Mouse (Mus musculus) lung, postnatal 36 days (tissue): ENCODE measurements at regions not wholly inside any gene's neighbourhood (a gene's known extent, or its start where the extent isn't known, plus 50 kb on each side); places are given as distances from the start of the nearest gene placed in this dataset.

Source experiments
- DNase-seq: peaks from one replicate; pipeline ENCODE4 v3.0.0; 2022; ENCODE audit warnings: mixed read lengths

- DNase-seq: no peak
These were observed 856.0 kb upstream of the Nectin3 start for GRCm38 (mm10) chr16:47354279-47354678.

DNA sequence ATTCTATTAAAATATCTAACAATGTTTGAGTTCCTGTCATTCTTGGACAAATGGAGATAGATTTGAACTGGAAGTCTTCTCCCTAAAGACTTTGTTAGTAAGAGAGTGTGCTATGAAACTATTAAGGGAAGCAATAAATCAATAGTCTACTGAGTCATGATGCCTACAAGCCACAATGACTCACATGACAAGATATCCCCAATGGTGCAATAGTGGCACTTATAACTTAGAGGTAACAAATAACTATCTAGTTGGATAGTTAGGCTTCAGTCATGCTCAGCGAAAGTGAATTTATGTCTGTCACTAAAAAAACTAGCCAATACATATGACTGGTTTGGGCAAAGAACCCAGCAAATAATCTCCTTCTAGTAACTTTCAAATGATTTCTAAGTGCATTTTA lies 889.1 kb upstream of the Dppa4 start:
- DNase-seq: no peak

GRCm38 (mm10) chr16:47407067-47407466 lies 876.5 kb upstream of the Dppa4 start:
- DNase-seq: no peak

DNA sequence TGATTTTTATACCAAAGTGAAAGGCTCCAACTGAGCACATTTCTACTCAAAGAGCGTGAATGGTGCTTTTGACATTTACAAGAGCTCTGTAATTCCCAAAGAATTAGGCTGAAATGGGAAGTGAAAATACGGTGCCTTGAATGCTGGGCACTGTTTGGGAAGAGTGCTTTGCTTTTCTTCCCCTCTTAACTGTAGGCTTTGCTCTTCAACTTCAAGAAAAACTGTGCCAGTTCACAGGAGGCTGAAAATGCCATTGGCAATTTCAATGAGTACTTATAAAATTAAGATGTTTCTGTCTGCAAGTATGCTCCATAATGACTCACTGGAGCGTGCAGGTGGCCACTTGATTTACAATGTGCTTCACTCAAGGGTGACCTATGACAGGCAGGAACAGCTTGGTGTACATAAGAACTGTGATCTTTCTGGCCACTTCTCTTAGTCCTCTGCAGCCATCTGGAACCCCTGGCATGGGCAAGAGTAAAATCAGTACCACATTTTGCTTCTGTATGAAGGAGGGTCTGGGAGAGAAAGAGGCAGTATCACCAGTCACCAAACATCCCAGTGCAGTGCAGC lies 864.8 kb upstream of the Dppa4 start:
- DNase-seq: no peak

- DNase-seq: no peak
These were observed 838.5 kb upstream of the Dppa4 start for GRCm38 (mm10) chr16:47445083-47445482.

- no peak for DNase-seq
These were observed 808.0 kb upstream of the Dppa4 start for GRCm38 (mm10) chr16:47475441-47476081.

DNA sequence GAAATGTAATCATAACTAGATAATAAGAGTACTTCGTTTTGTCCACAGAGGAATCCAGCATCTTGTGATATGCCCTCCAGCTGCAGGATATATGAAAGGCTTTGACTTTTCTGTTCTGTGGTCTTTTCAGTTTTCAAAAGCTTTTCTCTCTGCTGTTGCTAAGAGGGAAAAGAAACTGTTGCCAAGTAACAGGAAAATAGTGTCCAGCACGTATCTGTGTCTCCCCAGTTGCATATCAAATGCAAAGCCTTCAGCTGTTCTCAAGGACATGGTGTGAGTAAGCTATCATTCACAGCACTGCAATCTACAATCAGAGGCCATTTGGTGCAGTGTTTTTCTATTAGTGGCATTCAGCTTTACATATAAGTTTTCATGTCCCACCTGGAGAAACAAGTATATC lies 801.5 kb upstream of the Dppa4 start:
- DNase-seq: no peak

DNA sequence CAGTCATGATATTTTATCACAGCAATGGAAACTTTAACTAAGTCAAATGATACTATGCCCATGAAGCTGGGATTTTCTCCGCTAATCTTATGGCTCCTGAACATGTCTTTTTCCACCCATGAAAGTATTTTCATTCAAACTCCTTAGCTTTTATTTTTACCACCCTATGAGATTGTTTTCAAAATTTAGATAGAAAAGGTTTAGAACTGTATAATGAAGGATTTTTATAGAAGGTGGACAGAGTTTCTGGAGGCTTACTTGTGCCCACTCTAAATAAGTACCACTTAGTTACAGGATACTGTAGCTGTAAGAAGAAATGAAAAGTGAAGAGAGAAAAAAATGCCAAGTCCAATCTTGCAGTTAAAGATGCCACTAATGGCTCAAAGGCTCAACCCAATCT lies 795.0 kb upstream of the Dppa4 start:
- DNase-seq: no peak

GRCm38 (mm10) chr16:47525857-47526256 lies 757.7 kb upstream of the Dppa4 start:
- DNase-seq: no peak

- no peak for DNase-seq
These were observed 756.9 kb upstream of the Dppa4 start for GRCm38 (mm10) chr16:47526613-47527012.

- DNase-seq: no peak
These were observed 747.0 kb upstream of the Dppa4 start for GRCm38 (mm10) chr16:47536524-47536923.

GRCm38 (mm10) chr16:47551101-47551500 lies 732.4 kb upstream of the Dppa4 start:
- DNase-seq: no peak

DNA sequence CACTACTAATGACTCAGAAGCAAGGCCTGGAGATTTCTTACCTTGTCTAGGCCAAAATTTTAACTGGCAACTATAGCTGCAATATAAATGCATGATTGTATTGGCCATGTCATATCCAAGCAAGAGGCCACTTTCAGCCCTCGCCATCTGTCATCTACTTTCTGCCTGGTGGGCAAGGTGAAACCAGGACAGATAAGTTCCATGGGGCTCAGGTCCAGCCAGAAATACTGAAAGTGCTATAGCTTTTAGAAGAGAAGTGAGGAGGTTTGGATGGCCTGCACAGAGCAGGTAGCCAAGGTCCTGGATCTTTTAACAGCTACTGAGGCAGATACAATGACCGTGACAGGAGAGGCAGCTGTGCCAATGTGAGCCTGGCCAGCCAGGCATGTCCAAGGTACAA lies 715.5 kb upstream of the Dppa4 start:
- DNase-seq: no peak

DNA sequence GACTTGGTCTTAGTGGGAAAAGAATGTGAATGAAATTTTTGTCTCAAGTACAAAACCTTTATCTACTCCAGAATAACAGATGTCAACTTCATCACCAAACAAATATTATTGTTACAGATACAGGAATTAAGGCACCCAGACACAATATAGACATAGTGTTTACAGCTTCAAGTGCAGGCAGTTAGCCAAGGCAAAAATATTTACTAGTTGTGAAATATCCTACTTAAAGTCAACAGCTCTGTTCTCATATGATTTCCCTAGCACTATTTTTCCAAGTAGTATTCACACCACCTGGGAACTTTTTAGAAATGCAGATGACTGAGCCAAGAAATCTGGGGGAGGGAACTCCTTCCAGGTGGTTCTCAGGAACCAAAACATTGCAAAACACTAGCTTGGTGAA lies 684.1 kb upstream of the Dppa4 start:
- peak; percentile 20 for DNase-seq
